Mouse (Mus musculus) embryonic fibroblast, embryonic 13.5 days (primary cell): ENCODE measurements around the gene Pitpnm2. TPM values are rescaled to one million over a fixed set of nuclear protein-coding genes. Genes with fewer than 3 reads are reported as not detected.
"Not testable (repeated sequence)": the region's sequence is repeated elsewhere in the genome, so short reads cannot be mapped to it uniquely, and the experiment has no call there.

Experiments
- H3K27ac ChIP-seq: 2 replicates; pipeline ENCODE4 v1.5.1; 2012; ENCODE audit warnings: low read length, control low read depth, inconsistent platforms; ENCODE audit not compliant: insufficient read depth
- H3K4me1 ChIP-seq: 2 replicates; pipeline ENCODE4 v1.6.1; 2011; ENCODE audit warnings: low read length; ENCODE audit not compliant: control insufficient read depth, insufficient read depth
- H3K4me3 ChIP-seq: 2 replicates; pipeline ENCODE4 v1.5.1; 2011; ENCODE audit warnings: mild to moderate bottlenecking, control low read depth, low read length; ENCODE audit not compliant: insufficient read depth
- CTCF ChIP-seq: IDR thresholded peaks from 2 replicates; pipeline ENCODE4 v1.5.1; 2011; ENCODE audit warnings: mild to moderate bottlenecking, control low read depth, low read length, moderate library complexity, borderline replicate concordance; ENCODE audit not compliant: insufficient read depth
- POLR2A ChIP-seq: IDR thresholded peaks from 2 replicates; pipeline ENCODE4 v1.6.1; 2011; ENCODE audit warnings: low read depth, mild to moderate bottlenecking, control low read depth, low read length, moderate library complexity
- polyA plus RNA-seq: library from polyadenylated mRNA; stranded (reverse); fragments of >200 nt; gene quantifications from 2 replicates; pipeline ENCODE4 v1.2.4, GENCODE M21; 2011; ENCODE audit warnings: low read depth; ENCODE audit not compliant: missing spikeins, insufficient read length

Pitpnm2 gene
- polyA plus RNA-seq, 1 experiment: 22.7 TPM

GRCm38 (mm10) chr5:124217566-124218249 is 31.9 kb downstream of the Pitpnm2 start:
- no peak overlapping the region for H3K27ac ChIP-seq
- no peak overlapping the region for H3K4me3 ChIP-seq
- H3K4me1 ChIP-seq: peaks cover 20% of the 10 kb centered on the region
- TF ChIP-seq POLR2A: no peak
- no peak for TF ChIP-seq CTCF

GRCm38 (mm10) chr5:124217092-124217491 is 32.5 kb downstream of the Pitpnm2 start:
- peaks cover 15% of the 10 kb centered on the region for H3K4me1 ChIP-seq
- H3K4me3 ChIP-seq, H3K27ac ChIP-seq: not testable (repeated sequence)

GRCm38 (mm10) chr5:124216403-124216802 is 33.2 kb downstream of the Pitpnm2 start:
- Histone ChIP-seq H3K27ac (no peak overlapping the region), H3K4me1 (peaks cover 8% of the 10 kb centered on the region), H3K4me3 (no peak overlapping the region)
- TF ChIP-seq POLR2A: no peak
- no peak for TF ChIP-seq CTCF

- Histone ChIP-seq H3K27ac (no peak overlapping the region), H3K4me3 (no peak overlapping the region), H3K4me1 (peaks cover 3% of the 10 kb centered on the region; the same call in 1 of the 2 replicates)
- TF ChIP-seq CTCF (no peak), POLR2A (no peak)
Observed at GRCm38 (mm10) chr5:124215647-124216046, 33.9 kb downstream of the Pitpnm2 start.

- Histone ChIP-seq H3K27ac (no peak overlapping the region), H3K4me1 (no peaks in the 10 kb centered on the region), H3K4me3 (no peak overlapping the region)
- TF ChIP-seq CTCF (no peak), POLR2A (no peak)
Observed at GRCm38 (mm10) chr5:124214516-124215145, 34.9 kb downstream of the Pitpnm2 start.

- Histone ChIP-seq H3K27ac (no peak overlapping the region), H3K4me1 (no peaks in the 10 kb centered on the region), H3K4me3 (no peak overlapping the region)
- TF ChIP-seq POLR2A: no peak
- no peak for TF ChIP-seq CTCF
Observed at GRCm38 (mm10) chr5:124213588-124214469, 35.7 kb downstream of the Pitpnm2 start.

GRCm38 (mm10) chr5:124211669-124212068 is 37.9 kb downstream of the Pitpnm2 start:
- Histone ChIP-seq H3K27ac (no peak overlapping the region), H3K4me1 (no peaks in the 10 kb centered on the region), H3K4me3 (no peak overlapping the region)
- TF ChIP-seq POLR2A: no peak
- TF ChIP-seq CTCF: no peak

- Histone ChIP-seq H3K4me1 (no peaks in the 10 kb centered on the region), H3K27ac (no peak overlapping the region), H3K4me3 (no peak overlapping the region)
- no peak for TF ChIP-seq CTCF
- no peak for TF ChIP-seq POLR2A
Observed at GRCm38 (mm10) chr5:124211234-124211633, 38.3 kb downstream of the Pitpnm2 start.

GRCm38 (mm10) chr5:124210281-124211016 is 39.1 kb downstream of the Pitpnm2 start:
- H3K4me1 ChIP-seq: no peaks in the 10 kb centered on the region
- TF ChIP-seq CTCF (no peak), POLR2A (no peak)
- no peak overlapping the region for H3K4me3 ChIP-seq
- no peak overlapping the region for H3K27ac ChIP-seq
